In the genomic region with DNA sequence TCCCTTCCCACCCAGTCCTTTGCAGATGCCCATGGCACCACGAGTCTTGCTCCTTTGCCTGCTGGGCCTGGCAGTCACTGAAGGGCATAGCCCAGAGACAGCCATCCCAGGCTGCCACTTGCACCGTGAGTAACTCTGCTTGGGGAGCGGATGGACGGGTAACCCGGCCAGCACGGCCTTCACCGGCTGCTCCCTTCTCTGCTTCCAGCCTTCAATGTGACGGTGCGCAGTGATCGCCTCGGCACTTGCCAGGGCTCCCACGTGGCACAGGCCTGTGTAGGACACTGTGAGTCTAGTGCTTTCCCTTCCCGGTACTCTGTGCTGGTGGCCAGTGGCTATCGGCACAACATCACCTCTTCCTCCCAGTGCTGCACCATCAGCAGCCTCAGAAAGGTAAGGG, we compare ENCODE assay signal across 26 mouse cellular contexts. TPM values are rescaled to one million over a fixed set of nuclear protein-coding genes. Genes with fewer than 3 reads are reported as not detected.
A peak's percentile ranks its signal among the peaks of the same experiment; 100 is the strongest.
DNase-seq lines count a peak whose midpoint lies in the region; ATAC-seq and TF ChIP-seq lines count a peak whose summit lies in the region.
"Had no signal": no experiment of that assay in that cellular context is flagged by ENCODE, and none has a peak within 500 bp of the region (broad histone marks: within the 10 kb centered on the region; RNA-seq: fewer than 3 reads in every experiment).

No protein-coding gene starts in this region.

- 0 out of 2 replicates have a peak, but pooled peaks have one; percentile 6 for ATAC-seq in hindbrain, embryonic 15.5 days (ENCODE audit: low FRiP score, low read depth)
- ATAC-seq in hindbrain, embryonic 11.5 days (ENCODE audit: low FRiP score), result no peak
- no peak for ATAC-seq in midbrain, embryonic 13.5 days
- ATAC-seq in midbrain, embryonic 14.5 days (ENCODE audit: low FRiP score, low TSS enrichment), result no peak
- ATAC-seq in limb, embryonic 15.5 days (ENCODE audit: insufficient number of reproducible peaks, low FRiP score, low TSS enrichment, low read depth), result 0 out of 2 replicates have a peak, but pooled peaks have one; percentile 27
- ATAC-seq: CD4-positive, CD25-positive, alpha-beta regulatory T cell, adult 4 months; inflammation-experienced regulatory T-cells, adult 6 months; midbrain, embryonic 15.5 days had no signal

- no peak overlapping the region for H3K4me3 ChIP-seq in hindbrain, embryonic 15.5 days
- no peak overlapping the region for H3K4me3 ChIP-seq in hindbrain, embryonic 11.5 days (ENCODE audit: low read depth, low read length)
- no peak overlapping the region for H3K4me3 ChIP-seq in midbrain, embryonic 13.5 days (replicated peaks)
- H3K4me3 ChIP-seq in midbrain, embryonic 14.5 days (replicated peaks; ENCODE audit: low read depth, low read length), result no peak overlapping the region
- H3K4me3 ChIP-seq in limb, embryonic 15.5 days, result no peak overlapping the region
- H3K4me3 ChIP-seq in lung, adult 2 months (replicated peaks; ENCODE audit: extremely low read depth, low read depth, low read length), result no peak overlapping the region
- H3K4me3 ChIP-seq: forebrain, embryonic 12.5 days; midbrain, embryonic 15.5 days had no signal

- H3K4me2 ChIP-seq in hindbrain, embryonic 15.5 days, result no peak overlapping the region
- H3K4me2 ChIP-seq in hindbrain, embryonic 11.5 days (replicated peaks; ENCODE audit: low read depth, low read length), result no peak overlapping the region
- no peak overlapping the region for H3K4me2 ChIP-seq in midbrain, embryonic 13.5 days (replicated peaks)
- no peak overlapping the region for H3K4me2 ChIP-seq in midbrain, embryonic 14.5 days (ENCODE audit: low read length)
- H3K4me2 ChIP-seq in limb, embryonic 15.5 days, result no peak overlapping the region
- H3K4me2 ChIP-seq: forebrain, embryonic 12.5 days; midbrain, embryonic 15.5 days had no signal

- DNase-seq in adrenal gland, adult (ENCODE audit: inconsistent age in 2 of 2, low spot score in 1 of 2), result peak; percentile 77 to 88
- no peak for DNase-seq in adrenal gland, postnatal 4 days (ENCODE audit: low spot score in 2 of 2)
- DNase-seq in hindbrain, embryonic 11.5 days (ENCODE audit: low spot score), result no peak
- DNase-seq in midbrain, embryonic 14.5 days, result no peak
- DNase-seq in lung, adult 2 months, result no peak
- DNase-seq: right cerebral cortex, adult 18-20 months; thymus, adult 18-20 months had no signal

- H3K9ac ChIP-seq in hindbrain, embryonic 15.5 days, result no peak overlapping the region
- H3K9ac ChIP-seq in hindbrain, embryonic 11.5 days (ENCODE audit: low read depth, low read length), result no peak overlapping the region
- 0 out of 2 replicates have a peak overlapping the region, but pooled peaks have one; percentile 3 for H3K9ac ChIP-seq in midbrain, embryonic 13.5 days (replicated peaks)
- H3K9ac ChIP-seq in midbrain, embryonic 14.5 days (replicated peaks; ENCODE audit: low read length), result no peak overlapping the region
- H3K9ac ChIP-seq in limb, embryonic 15.5 days, result no peak overlapping the region
- H3K9ac ChIP-seq: forebrain, embryonic 12.5 days; midbrain, embryonic 15.5 days had no signal

- WGBS in hindbrain, embryonic 15.5 days, result 88% methylated on average over 14 of the region's 14 CpGs
- WGBS in hindbrain, embryonic 11.5 days, result 91% methylated on average over 14 of the region's 14 CpGs
- WGBS in midbrain, embryonic 13.5 days, result 92% methylated on average over 14 of the region's 14 CpGs
- WGBS in midbrain, embryonic 14.5 days, result 87% methylated on average over 14 of the region's 14 CpGs
- 89% methylated on average over 14 of the region's 14 CpGs for WGBS in limb, embryonic 15.5 days
- WGBS in lung, adult 2 months, result 89% methylated on average over 14 of the region's 14 CpGs

- TF ChIP-seq POLR2A in lung, adult 2 months (IDR thresholded peaks at IDR 0.05; ENCODE audit: borderline replicate concordance, extremely low read depth, low read depth, low read length), result no peak

- no peaks in the 10 kb centered on the region for H3K4me1 ChIP-seq in hindbrain, embryonic 15.5 days (replicated peaks)
- no peaks in the 10 kb centered on the region for H3K4me1 ChIP-seq in hindbrain, embryonic 11.5 days (replicated peaks; ENCODE audit: control insufficient read depth, insufficient read depth, low read length)
- no peaks in the 10 kb centered on the region for H3K4me1 ChIP-seq in midbrain, embryonic 13.5 days (replicated peaks)
- H3K4me1 ChIP-seq in midbrain, embryonic 14.5 days (ENCODE audit: control insufficient read depth, insufficient read depth, low read length), result no peaks in the 10 kb centered on the region
- peaks cover 5% of the 10 kb centered on the region; the same call in 1 of the 2 replicates for H3K4me1 ChIP-seq in limb, embryonic 15.5 days
- no peaks in the 10 kb centered on the region for H3K4me1 ChIP-seq in lung, adult 2 months (ENCODE audit: control insufficient read depth, insufficient read depth, low read length)
- H3K4me1 ChIP-seq: midbrain, embryonic 15.5 days had no signal

- no peak overlapping the region for H3K27ac ChIP-seq in hindbrain, embryonic 15.5 days (replicated peaks)
- no peak overlapping the region for H3K27ac ChIP-seq in hindbrain, embryonic 11.5 days (ENCODE audit: low read depth, low read length)
- no peak overlapping the region for H3K27ac ChIP-seq in midbrain, embryonic 13.5 days
- H3K27ac ChIP-seq in midbrain, embryonic 14.5 days (replicated peaks; ENCODE audit: low read depth, low read length), result no peak overlapping the region
- H3K27ac ChIP-seq in limb, embryonic 15.5 days, result no peak overlapping the region
- H3K27ac ChIP-seq: heart, embryonic 10.5 days; macrophage; midbrain, embryonic 15.5 days had no signal

- TF ChIP-seq CTCF in lung, adult 2 months (IDR thresholded peaks at IDR 0.05; ENCODE audit: insufficient read depth, low read length), result no peak

- H3K9me3 ChIP-seq in hindbrain, embryonic 15.5 days, result no peaks in the 10 kb centered on the region
- no peaks in the 10 kb centered on the region for H3K9me3 ChIP-seq in hindbrain, embryonic 11.5 days (ENCODE audit: control insufficient read depth, low read length)
- no peaks in the 10 kb centered on the region for H3K9me3 ChIP-seq in midbrain, embryonic 13.5 days
- H3K9me3 ChIP-seq in midbrain, embryonic 14.5 days (ENCODE audit: control insufficient read depth, low read length), result no peaks in the 10 kb centered on the region
- no peaks in the 10 kb centered on the region for H3K9me3 ChIP-seq in limb, embryonic 15.5 days
- H3K9me3 ChIP-seq: forebrain, embryonic 12.5 days; G1E; heart, embryonic 10.5 days; midbrain, embryonic 15.5 days had no signal

- H3K27me3 ChIP-seq in hindbrain, embryonic 15.5 days, result no peaks in the 10 kb centered on the region
- no peaks in the 10 kb centered on the region for H3K27me3 ChIP-seq in hindbrain, embryonic 11.5 days (ENCODE audit: control insufficient read depth, insufficient read depth, low read length)
- no peaks in the 10 kb centered on the region for H3K27me3 ChIP-seq in midbrain, embryonic 13.5 days
- H3K27me3 ChIP-seq in midbrain, embryonic 14.5 days (ENCODE audit: control insufficient read depth, insufficient read depth, low read length), result no peaks in the 10 kb centered on the region
- no peaks in the 10 kb centered on the region for H3K27me3 ChIP-seq in limb, embryonic 15.5 days
- H3K27me3 ChIP-seq: forebrain, embryonic 12.5 days; midbrain, embryonic 15.5 days had no signal

- peaks cover 43% of the 10 kb centered on the region for H3K36me3 ChIP-seq in hindbrain, embryonic 15.5 days
- no peaks in the 10 kb centered on the region for H3K36me3 ChIP-seq in hindbrain, embryonic 11.5 days (ENCODE audit: control insufficient read depth, insufficient read depth, low read length)
- peaks cover 58% of the 10 kb centered on the region for H3K36me3 ChIP-seq in midbrain, embryonic 13.5 days
- H3K36me3 ChIP-seq in midbrain, embryonic 14.5 days (ENCODE audit: control insufficient read depth, insufficient read depth, low read length), result peaks cover 56% of the 10 kb centered on the region
- H3K36me3 ChIP-seq in limb, embryonic 15.5 days, result peaks cover 47% of the 10 kb centered on the region

RNA-seq across cellular contexts. Expression of gene Gpha2, which starts 0.6 kb away (rescaled TPM):
- total RNA-seq in adrenal gland, postnatal 4 days (2021), result 10 to 100 TPM; 40.5 to 50.4 TPM
- polyA plus RNA-seq in hindbrain, embryonic 15.5 days (2015; fragmentation: Nextera tagmentation; extraction: Ambion mirVana), result 0.56 TPM in 1 of 2 replicates, not detected in the other
- polyA plus RNA-seq in hindbrain, embryonic 11.5 days (2014; fragmentation: Nextera tagmentation; extraction: Ambion mirVana), result 0.71 and 0.98 TPM in 2 replicates
- polyA plus RNA-seq in midbrain, embryonic 13.5 days (2015; fragmentation: Nextera tagmentation; extraction: Ambion mirVana), result not detected in 2 replicates
- not detected in 2 replicates for polyA plus RNA-seq in midbrain, embryonic 14.5 days (2014; fragmentation: Nextera tagmentation; extraction: Ambion mirVana)
- 1.8 and 2.1 TPM in 2 replicates for polyA plus RNA-seq in limb, embryonic 15.5 days (2015; fragmentation: Nextera tagmentation; extraction: Ambion mirVana)
- 1.7 and 2.6 TPM in 2 replicates for polyA plus RNA-seq in lung, adult 2 months (2012; rRNA removed)
- total RNA-seq: G1E; gastrocnemius, postnatal 4 days; heart, postnatal 25 days; layer of hippocampus, adult 8-10 months; left cerebral cortex, adult 18-20 months had no signal
- polyA plus RNA-seq: CD4-positive, CD25-positive, alpha-beta regulatory T cell, adult 4 months; G1E; inflammation-experienced regulatory T-cells, adult 6 months; macrophage; midbrain, embryonic 15.5 days had no signal

RNA-seq across cellular contexts. Expression of gene Ppp2r5b, which starts 8.9 kb away (rescaled TPM):
- total RNA-seq in adrenal gland, postnatal 4 days (2021), result 10 to 100 TPM; 68.4 to 71.2 TPM
- 134 and 162 TPM in 2 replicates for polyA plus RNA-seq in hindbrain, embryonic 15.5 days (2015; fragmentation: Nextera tagmentation; extraction: Ambion mirVana)
- polyA plus RNA-seq in hindbrain, embryonic 11.5 days (2014; fragmentation: Nextera tagmentation; extraction: Ambion mirVana), result 42.1 and 46.8 TPM in 2 replicates
- 78.4 and 84.8 TPM in 2 replicates for polyA plus RNA-seq in midbrain, embryonic 13.5 days (2015; fragmentation: Nextera tagmentation; extraction: Ambion mirVana)
- 117 and 142 TPM in 2 replicates for polyA plus RNA-seq in midbrain, embryonic 14.5 days (2014; fragmentation: Nextera tagmentation; extraction: Ambion mirVana)
- 26.1 and 30.0 TPM in 2 replicates for polyA plus RNA-seq in limb, embryonic 15.5 days (2015; fragmentation: Nextera tagmentation; extraction: Ambion mirVana)
- 58.7 and 88.5 TPM in 2 replicates for polyA plus RNA-seq in lung, adult 2 months (2012; rRNA removed)

RNA-seq across cellular contexts. Expression of gene Atg2a, which starts 14.7 kb away (rescaled TPM):
- total RNA-seq in adrenal gland, postnatal 4 days (2021), result 10 to 100 TPM; 40.0 to 41.1 TPM
- polyA plus RNA-seq in hindbrain, embryonic 15.5 days (2015; fragmentation: Nextera tagmentation; extraction: Ambion mirVana), result 13.3 and 16.1 TPM in 2 replicates
- polyA plus RNA-seq in hindbrain, embryonic 11.5 days (2014; fragmentation: Nextera tagmentation; extraction: Ambion mirVana), result 7.0 and 8.1 TPM in 2 replicates
- polyA plus RNA-seq in midbrain, embryonic 13.5 days (2015; fragmentation: Nextera tagmentation; extraction: Ambion mirVana), result 11.4 and 12.4 TPM in 2 replicates
- polyA plus RNA-seq in midbrain, embryonic 14.5 days (2014; fragmentation: Nextera tagmentation; extraction: Ambion mirVana), result 13.7 and 15.4 TPM in 2 replicates
- polyA plus RNA-seq in limb, embryonic 15.5 days (2015; fragmentation: Nextera tagmentation; extraction: Ambion mirVana), result 8.6 and 9.0 TPM in 2 replicates
- polyA plus RNA-seq in lung, adult 2 months (2012; rRNA removed), result 37.0 and 37.7 TPM in 2 replicates

RNA-seq across cellular contexts. Expression of gene Majin, which starts 42.6 kb away (rescaled TPM):
- total RNA-seq in adrenal gland, postnatal 4 days (2021), result 1 to 10 TPM; 2.1 to 3.5 TPM
- polyA plus RNA-seq in hindbrain, embryonic 15.5 days (2015; fragmentation: Nextera tagmentation; extraction: Ambion mirVana), result not detected in 2 replicates
- polyA plus RNA-seq in hindbrain, embryonic 11.5 days (2014; fragmentation: Nextera tagmentation; extraction: Ambion mirVana), result not detected in 2 replicates
- not detected in 2 replicates for polyA plus RNA-seq in midbrain, embryonic 13.5 days (2015; fragmentation: Nextera tagmentation; extraction: Ambion mirVana)
- not detected in 2 replicates for polyA plus RNA-seq in midbrain, embryonic 14.5 days (2014; fragmentation: Nextera tagmentation; extraction: Ambion mirVana)
- 0.19 TPM in 1 of 2 replicates, not detected in the other for polyA plus RNA-seq in limb, embryonic 15.5 days (2015; fragmentation: Nextera tagmentation; extraction: Ambion mirVana)
- polyA plus RNA-seq in lung, adult 2 months (2012; rRNA removed), result 0.37 and 0.75 TPM in 2 replicates
- total RNA-seq: common myeloid progenitor, adult 5-6 weeks; gastrocnemius, postnatal 4 days; heart, postnatal 25 days; layer of hippocampus, adult 8-10 months had no signal
- polyA plus RNA-seq: forebrain, embryonic 12.5 days; G1E; heart, embryonic 10.5 days; kidney, embryonic 16.5 days; limb, embryonic 11.5 days; midbrain, embryonic 15.5 days; neural tube, embryonic 11.5 days; stomach, embryonic 14.5 days had no signal

RNA-seq across cellular contexts. Expression of gene Ehd1, which starts 49.8 kb away (rescaled TPM):
- total RNA-seq in adrenal gland, postnatal 4 days (2021), result 10 to 100 TPM; 88.2 to 90.2 TPM
- polyA plus RNA-seq in hindbrain, embryonic 15.5 days (2015; fragmentation: Nextera tagmentation; extraction: Ambion mirVana), result 92.5 and 103 TPM in 2 replicates
- 62.6 and 67.4 TPM in 2 replicates for polyA plus RNA-seq in hindbrain, embryonic 11.5 days (2014; fragmentation: Nextera tagmentation; extraction: Ambion mirVana)
- polyA plus RNA-seq in midbrain, embryonic 13.5 days (2015; fragmentation: Nextera tagmentation; extraction: Ambion mirVana), result 89.7 and 93.8 TPM in 2 replicates
- polyA plus RNA-seq in midbrain, embryonic 14.5 days (2014; fragmentation: Nextera tagmentation; extraction: Ambion mirVana), result 75.0 and 80.1 TPM in 2 replicates
- polyA plus RNA-seq in limb, embryonic 15.5 days (2015; fragmentation: Nextera tagmentation; extraction: Ambion mirVana), result 93.6 and 103 TPM in 2 replicates
- polyA plus RNA-seq in lung, adult 2 months (2012; rRNA removed), result 399 and 593 TPM in 2 replicates

Comparison
In these comparisons a context has a peak if more than half of its experiments do, and no peak if none do; other contexts are left out.
1. DNase-seq: peak in adrenal gland, adult (2 of 2); none in adrenal gland, postnatal 4 days (0 of 2), hindbrain, embryonic 11.5 days (single experiment), midbrain, embryonic 14.5 days (single experiment) and lung, adult 2 months (single experiment).
2. ATAC-seq: peak in hindbrain, embryonic 15.5 days (single experiment) and limb, embryonic 15.5 days (single experiment); none in hindbrain, embryonic 11.5 days (single experiment), midbrain, embryonic 13.5 days (single experiment) and midbrain, embryonic 14.5 days (single experiment).